Mouse (Mus musculus) limb, embryonic 14.5 days (tissue): ENCODE results near the gene Dpp9. TPM values are rescaled to one million over a fixed set of nuclear protein-coding genes. Genes with fewer than 3 reads are reported as not detected.
A peak's percentile ranks its signal among the peaks of the same experiment; 100 is the strongest.
"Not testable (repeated sequence)": the region's sequence is repeated elsewhere in the genome, so short reads cannot be mapped to it uniquely, and the experiment has no call there.

Source experiments
- ATAC-seq: fragments of 200-750 bp; cut with Nextera tagmentation; 2 replicates; pipeline ENCODE4 v1.8.0; 2017; ENCODE audit warnings: low read depth, moderate number of reproducible peaks, moderate TSS enrichment; ENCODE audit not compliant: low FRiP score
- DNase-seq: peaks from one replicate; pipeline ENCODE4 v3.0.0-alpha.2; 2015; ENCODE audit warnings: low spot score
- H3K27ac ChIP-seq: fragments of 300-500 bp; sonication (generic); replicated peaks from 2 replicates; pipeline ENCODE4 v1.5.1; 2014; ENCODE audit warnings: low read depth, mild to moderate bottlenecking, low read length, moderate library complexity, mixed read lengths
- H3K27me3 ChIP-seq: fragments of 300-500 bp; sonication (generic); 2 replicates; pipeline ENCODE4 v1.6.1; 2014; ENCODE audit warnings: low read length, mixed read lengths; ENCODE audit not compliant: control insufficient read depth, insufficient read depth
- H3K36me3 ChIP-seq: fragments of 300-500 bp; sonication (generic); 2 replicates; pipeline ENCODE4 v1.6.1; 2014; ENCODE audit warnings: mild to moderate bottlenecking, low read length, moderate library complexity, mixed read lengths; ENCODE audit not compliant: control insufficient read depth, insufficient read depth
- H3K4me1 ChIP-seq: fragments of 300-500 bp; sonication (generic); 2 replicates; pipeline ENCODE4 v1.6.1; 2014; ENCODE audit warnings: antibody characterized with exemption, low read length, mixed read lengths; ENCODE audit not compliant: control insufficient read depth, insufficient read depth
- H3K4me2 ChIP-seq: fragments of 300-500 bp; sonication (generic); replicated peaks from 2 replicates; pipeline ENCODE4 v1.6.1; 2014; ENCODE audit warnings: low read depth, mild to moderate bottlenecking, low read length, moderate library complexity; ENCODE audit not compliant: severe bottlenecking
- H3K4me3 ChIP-seq: fragments of 300-500 bp; sonication (generic); replicated peaks from 2 replicates; pipeline ENCODE4 v1.5.1; 2014; ENCODE audit warnings: low read length
- H3K9ac ChIP-seq: fragments of 300-500 bp; sonication (generic); 2 replicates; pipeline ENCODE4 v1.6.1; 2014; ENCODE audit warnings: mild to moderate bottlenecking, low read depth, low read length, moderate library complexity; ENCODE audit not compliant: severe bottlenecking
- H3K9me3 ChIP-seq: fragments of 300-500 bp; sonication (generic); 2 replicates; pipeline ENCODE4 v1.6.1; 2016; ENCODE audit warnings: low read length; ENCODE audit not compliant: control insufficient read depth
- POLR2A ChIP-seq: fragments of 200-500 bp; IDR thresholded peaks from 2 replicates; pipeline ENCODE4 v1.8.0; 2012; ENCODE audit warnings: inconsistent platforms, mild to moderate bottlenecking, moderate library complexity, borderline replicate concordance; ENCODE audit not compliant: insufficient read depth, insufficient read length; ENCODE audit errors: extremely low read depth
- WGBS: fragments of 180-500 bp; shearing (Covaris S2); extraction: QIAGEN DNeasy Blood & Tissue Kit; methylation state at CpG from one replicate; pipeline ENCODE4 v1.1.7; 2014; 5-methylcytosine and 5-hydroxymethylcytosine counted together
- polyA plus RNA-seq, 2 experiments: library from polyadenylated mRNA; depleted of rRNA in 1 of 2; stranded (reverse) in 1 of 2; unstranded in 1 of 2; fragments of >200 nt; fragmentation: Nextera tagmentation in 1 of 2; extraction: Ambion mirVana in 1 of 2; gene quantifications; 2 replicates each; pipeline versions ENCODE4 v1.2.1 to v1.2.3; 2012 to 2014

Gene Dpp9
- polyA plus RNA-seq, 2 experiments, result 33.9 to 54.3 TPM

DNA sequence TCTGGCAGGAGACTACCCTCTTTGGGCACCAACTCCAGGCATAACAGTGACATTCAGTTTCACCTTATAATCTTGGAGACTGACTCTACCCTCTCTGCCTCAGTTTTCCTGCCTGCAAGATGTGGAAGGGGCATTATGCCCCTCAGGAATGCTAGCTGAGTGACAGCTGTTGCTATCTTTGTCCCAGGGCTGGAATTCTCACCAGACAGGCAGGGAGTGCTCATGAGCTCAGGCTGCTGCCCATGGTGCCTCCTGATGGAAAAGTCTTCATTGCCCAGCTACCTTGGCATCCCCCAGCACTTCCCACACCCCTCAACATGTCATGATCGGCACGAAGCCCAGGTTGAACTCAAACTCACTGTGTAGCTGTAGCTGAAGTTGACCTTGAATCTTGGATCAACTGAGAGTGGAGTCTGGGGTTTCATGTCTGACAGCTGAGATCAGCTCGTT lies 44.0 kb upstream of the Dpp9 start:
- DNase-seq (no peak), ATAC-seq (no peak)
- no peaks in the 10 kb centered on the region for H3K27me3 ChIP-seq
- 0 out of 2 replicates have a peak overlapping the region, but pooled peaks have one; percentile 12 for H3K9ac ChIP-seq
- H3K36me3 ChIP-seq, result peaks cover 47% of the 10 kb centered on the region
- no peaks in the 10 kb centered on the region for H3K9me3 ChIP-seq
- WGBS, result 87% methylated on average over 3 of the region's 3 CpGs
- peaks cover 8% of the 10 kb centered on the region; the same call in 1 of the 2 replicates for H3K4me1 ChIP-seq
- H3K27ac ChIP-seq, result no peak overlapping the region
- H3K4me2 ChIP-seq, result no peak overlapping the region
- H3K4me3 ChIP-seq, result no peak overlapping the region
- TF ChIP-seq POLR2A, result no peak

DNA sequence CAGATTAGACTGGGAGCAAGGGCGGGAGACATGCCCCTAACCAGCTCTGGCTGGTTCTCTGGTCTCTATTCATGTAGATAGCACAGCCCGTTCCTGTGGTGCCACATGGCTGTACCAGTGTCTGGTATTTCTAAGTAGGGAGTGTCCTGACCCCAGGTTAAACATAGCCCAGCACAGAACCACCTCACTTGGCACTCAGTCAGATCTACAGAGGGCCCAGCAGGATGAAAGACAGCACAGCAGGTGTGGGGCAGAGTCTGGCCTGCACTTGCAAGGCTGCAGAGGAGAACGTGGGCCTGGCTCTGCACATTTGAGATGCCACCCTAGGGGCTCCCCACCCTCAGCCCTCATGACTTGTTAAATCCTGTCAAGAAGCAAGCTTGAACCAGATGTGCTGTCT lies 42.5 kb upstream of the Dpp9 start:
- Histone ChIP-seq H3K9ac (no peak overlapping the region), H3K27ac (no peak overlapping the region), H3K27me3 (no peaks in the 10 kb centered on the region), H3K4me2 (no peak overlapping the region), H3K4me3 (no peak overlapping the region), H3K36me3 (peaks cover 47% of the 10 kb centered on the region), H3K9me3 (no peaks in the 10 kb centered on the region), H3K4me1 (peaks cover 11% of the 10 kb centered on the region; the same call in 1 of the 2 replicates)
- no peak for TF ChIP-seq POLR2A
- WGBS, result 68% methylated on average over 3 of the region's 3 CpGs
- DNase-seq, result no peak
- ATAC-seq, result no peak

DNA sequence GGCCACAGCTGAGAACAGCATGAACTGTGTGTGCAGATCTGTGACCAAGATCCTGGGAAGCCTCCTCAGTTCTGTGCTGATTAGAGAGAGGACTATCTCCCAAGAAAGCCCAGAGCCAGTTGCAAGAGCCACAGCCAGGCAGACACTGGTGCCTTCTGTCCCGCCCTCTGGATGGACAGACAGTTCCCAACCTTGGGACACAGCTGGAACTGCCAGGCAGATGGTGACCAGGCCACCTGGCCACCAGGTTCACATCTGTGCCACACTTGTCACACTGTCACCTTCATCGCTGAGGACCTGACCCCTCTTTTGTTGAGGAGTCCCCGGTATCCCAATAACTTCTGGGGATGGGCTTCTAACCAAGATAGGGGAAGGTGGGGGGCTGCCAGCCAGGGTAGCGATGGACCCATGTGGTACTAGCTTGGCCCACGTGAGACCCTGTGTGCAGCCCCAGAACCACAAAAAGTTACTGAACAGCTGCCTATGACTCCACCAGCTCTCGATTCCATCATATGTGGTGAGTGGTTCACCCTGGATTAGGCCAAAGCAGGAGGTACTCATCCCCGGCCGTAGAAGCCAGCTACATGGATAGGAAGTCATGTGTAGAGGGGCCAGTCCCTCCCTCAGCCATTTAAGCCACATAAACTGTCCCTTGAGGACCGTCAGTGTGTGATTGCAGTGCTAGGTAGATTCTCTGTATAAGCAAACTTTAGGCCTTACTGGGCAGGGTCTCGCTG lies 40.8 kb upstream of the Dpp9 start:
- peaks cover 47% of the 10 kb centered on the region for H3K36me3 ChIP-seq
- 0 out of 2 replicates have a peak overlapping the region, but pooled peaks have one; percentile 3 for H3K4me2 ChIP-seq
- DNase-seq (no peak), ATAC-seq (no peak)
- no peak for TF ChIP-seq POLR2A
- no peak overlapping the region for H3K27ac ChIP-seq
- WGBS, result 90% methylated on average over 10 of the region's 10 CpGs
- H3K4me1 ChIP-seq, result peaks cover 11% of the 10 kb centered on the region; the same call in 1 of the 2 replicates
- H3K27me3 ChIP-seq, result no peaks in the 10 kb centered on the region
- peak overlapping the region; percentile 16; the same call in 1 of the 2 replicates for H3K9ac ChIP-seq
- no peaks in the 10 kb centered on the region for H3K9me3 ChIP-seq
- H3K4me3 ChIP-seq, result no peak overlapping the region

DNA sequence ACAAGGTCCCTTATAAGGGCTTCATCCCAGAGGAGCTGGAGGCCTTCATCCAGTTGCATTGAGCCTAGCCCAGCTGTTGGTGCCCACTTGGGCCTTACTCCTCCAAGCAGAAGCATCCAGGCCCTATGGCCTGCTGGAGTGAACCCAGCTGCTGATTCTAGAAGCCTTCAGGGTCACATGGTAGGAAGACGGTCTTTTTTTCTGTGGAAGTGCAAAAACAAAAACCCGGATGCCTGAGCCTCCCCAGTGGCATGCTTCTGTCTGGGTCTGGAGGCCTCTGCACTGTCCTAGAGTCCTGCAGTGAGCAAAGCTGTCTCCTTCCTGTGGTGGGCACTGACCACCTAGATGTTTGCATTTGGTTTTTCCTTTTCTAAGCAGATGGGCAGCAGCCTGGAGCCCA lies 40.1 kb upstream of the Dpp9 start:
- H3K36me3 ChIP-seq, result peaks cover 47% of the 10 kb centered on the region
- not testable (repeated sequence) for DNase-seq, H3K9me3 ChIP-seq, H3K4me2 ChIP-seq, ATAC-seq, H3K9ac ChIP-seq, H3K27me3 ChIP-seq, H3K4me3 ChIP-seq, H3K27ac ChIP-seq
- peaks cover 11% of the 10 kb centered on the region; the same call in 1 of the 2 replicates for H3K4me1 ChIP-seq
- 79% methylated on average over 2 of the region's 2 CpGs for WGBS

DNA sequence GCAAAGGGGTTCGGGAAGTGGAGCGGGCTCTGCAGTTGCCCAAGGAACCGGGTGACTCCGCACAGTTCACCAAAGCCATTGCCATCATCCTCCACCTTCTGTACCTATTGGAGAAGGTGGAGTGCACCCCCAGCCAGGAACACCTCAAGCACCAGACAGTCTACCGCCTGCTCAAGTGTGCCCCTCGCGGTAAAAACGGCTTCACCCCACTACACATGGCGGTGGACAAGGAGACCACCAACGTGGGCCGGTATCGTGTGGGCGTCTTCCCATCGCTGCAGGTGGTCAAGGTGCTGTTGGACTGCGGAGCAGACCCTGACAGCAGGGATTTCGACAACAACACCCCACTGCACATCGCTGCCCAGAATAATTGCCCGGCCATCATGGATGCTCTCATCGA lies 39.6 kb upstream of the Dpp9 start:
- DNase-seq, H3K4me2 ChIP-seq, H3K27ac ChIP-seq, H3K9me3 ChIP-seq, ATAC-seq, H3K4me3 ChIP-seq, H3K27me3 ChIP-seq, H3K9ac ChIP-seq: not testable (repeated sequence)
- peaks cover 11% of the 10 kb centered on the region; the same call in 1 of the 2 replicates for H3K4me1 ChIP-seq
- peaks cover 47% of the 10 kb centered on the region for H3K36me3 ChIP-seq
- WGBS, result 90% methylated on average over 16 of the region's 19 CpGs
